Mouse (Mus musculus) CH12.LX (cell line): ENCODE measurements around the gene Prkce.

ENCODE experiments used
- CHD2 ChIP-seq: IDR thresholded peaks from 2 replicates; pipeline ENCODE4 v1.6.1; 2011; ENCODE audit warnings: low read length, improper control_type of control experiment
- CTCF ChIP-seq, 2 experiments: IDR thresholded peaks in 1 of 2; conservative IDR thresholded peaks in 1 of 2; 2 replicates each; pipeline ENCODE4 v1.5.1; 2011 to 2012; ENCODE audit warnings: low read depth in 2 of 2, low read length in 2 of 2, improper control_type of control experiment in 1 of 2, inconsistent platforms in 1 of 2, mild to moderate bottlenecking in 1 of 2, moderate library complexity in 1 of 2
- HCFC1 ChIP-seq: IDR thresholded peaks from 2 replicates; pipeline ENCODE4 v1.6.1; 2012; ENCODE audit warnings: low read depth, mild to moderate bottlenecking, inconsistent platforms, low read length, improper control_type of control experiment
- JUN ChIP-seq: IDR thresholded peaks from 2 replicates; pipeline ENCODE4 v1.6.1; 2011; ENCODE audit warnings: low read depth, mild to moderate bottlenecking, low read length, improper control_type of control experiment, moderate library complexity; ENCODE audit not compliant: insufficient read depth
- KAT2A ChIP-seq: IDR thresholded peaks from 2 replicates; pipeline ENCODE4 v1.6.1; 2012; ENCODE audit warnings: low read length, improper control_type of control experiment, inconsistent platforms; ENCODE audit not compliant: insufficient replicate concordance
- MEF2A ChIP-seq: IDR thresholded peaks from 2 replicates; pipeline ENCODE4 v1.6.1; 2014; ENCODE audit warnings: low read depth, mild to moderate bottlenecking, inconsistent platforms, low read length, improper control_type of control experiment, borderline replicate concordance
- POLR2A ChIP-seq: IDR thresholded peaks from 2 replicates; pipeline ENCODE4 v1.6.1; 2011; ENCODE audit warnings: low read depth, mild to moderate bottlenecking, improper control_type of control experiment, low read length
- POLR2AphosphoS2 ChIP-seq: IDR thresholded peaks from 2 replicates; pipeline ENCODE4 v1.6.1; 2011; ENCODE audit warnings: low read depth, low read length, improper control_type of control experiment
- RCOR1 ChIP-seq: conservative IDR thresholded peaks from 2 replicates; pipeline ENCODE4 v1.6.1; 2012; ENCODE audit warnings: low read depth, mild to moderate bottlenecking, inconsistent platforms, low read length, improper control_type of control experiment
- ZMIZ1 ChIP-seq: IDR thresholded peaks from 2 replicates; pipeline ENCODE4 v1.6.1; 2012; ENCODE audit warnings: low read depth, mild to moderate bottlenecking, inconsistent platforms, low read length, improper control_type of control experiment

DNA sequence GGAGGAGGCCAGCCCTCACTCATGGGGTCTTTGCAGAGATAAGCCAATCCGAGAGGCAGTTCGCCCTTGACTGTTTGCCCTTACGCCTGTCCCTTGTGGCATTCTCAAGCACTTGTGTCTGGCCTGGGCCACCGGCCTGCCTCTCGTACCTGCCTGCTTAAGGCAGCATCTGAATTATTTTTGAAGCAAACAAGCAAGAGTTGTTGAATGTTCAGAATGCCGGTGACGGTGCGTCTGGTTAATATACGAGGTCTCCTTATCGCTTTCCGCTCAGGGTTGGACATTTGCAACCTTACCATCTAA is 365.9 kb downstream of the Prkce start:
- TF ChIP-seq CTCF (conservative IDR thresholded peaks at IDR 0.05 in 1 of 2, IDR thresholded peaks at IDR 0.05 in 1 of 2; ENCODE audit: low read depth in 2 of 2, low read length in 2 of 2) = no peak
- TF ChIP-seq HCFC1 = no peak
- no peak for TF ChIP-seq POLR2A
- no peak for TF ChIP-seq JUN
- TF ChIP-seq CHD2 = no peak
- no peak for TF ChIP-seq POLR2AphosphoS2
- TF ChIP-seq RCOR1 = no peak
- no peak for TF ChIP-seq MEF2A
- TF ChIP-seq ZMIZ1 = no peak
- TF ChIP-seq KAT2A = no peak
